Mouse (Mus musculus): Measurements from ENCODE around the gene Hif3a.

GRCm38 (mm10) chr7:17076542-17076941 is 14.3 kb upstream of the Hif3a start:
- TF ChIP-seq CTCF (IDR thresholded peaks at IDR 0.05; ENCODE audit: borderline replicate concordance, extremely low read depth, insufficient read depth, insufficient read length) (no peak), POLR2A (IDR thresholded peaks at IDR 0.05; ENCODE audit: borderline replicate concordance, extremely low read depth, insufficient read depth, insufficient read length, poor library complexity, severe bottlenecking) (no peak)

All from brain, embryonic 14.5 days (tissue).